Mouse (Mus musculus): Measurements from ENCODE around the gene H2-Ab1. TPM values are rescaled to one million over a fixed set of nuclear protein-coding genes. Genes with fewer than 3 reads are reported as not detected.

H2-Ab1 gene
- total RNA-seq, 2 experiments from 2014 or later, result 1.3 to 1.4 TPM

Other genes with a start within 250 kb of the H2-Ab1 start
- 10 to 100 TPM; 23.2 to 24.9 TPM for gene Ring1, start 233.0 kb upstream of the H2-Ab1 start, total RNA-seq (2021)
- gene H2-Ke6, start 229.6 kb upstream of the H2-Ab1 start, total RNA-seq (2021), result 10 to 100 TPM; 29.7 to 32.0 TPM
- gene Slc39a7, start 226.0 kb upstream of the H2-Ab1 start, total RNA-seq (2021), result 100 to 1,000 TPM in 1 of 2 experiments, 10 to 100 TPM in 1; 90.7 to 101 TPM
- 10 to 100 TPM; 74.8 to 78.7 TPM for gene Rxrb, start 225.9 kb upstream of the H2-Ab1 start, total RNA-seq (2021)
- 10 to 100 TPM; 12.2 to 14.3 TPM for gene Col11a2, start 218.3 kb upstream of the H2-Ab1 start, total RNA-seq (2021)
- gene H2-Oa, start 165.3 kb upstream of the H2-Ab1 start, total RNA-seq (2021), result under 1 TPM in 1 of 2 experiments, not detected in 1; 0.55 TPM
- 10 to 100 TPM; 26.6 to 27.7 TPM for gene H2-DMa, start 138.1 kb upstream of the H2-Ab1 start, total RNA-seq (2021)
- 100 to 1,000 TPM; 266 to 271 TPM for gene Brd2, start 135.1 kb upstream of the H2-Ab1 start, total RNA-seq (2021)
- gene H2-DMb2, start 114.4 kb upstream of the H2-Ab1 start, total RNA-seq (2021), result 1 to 10 TPM in 1 of 2 experiments, under 1 TPM in 1; 0.99 to 1.4 TPM
- 1 to 10 TPM; 1.2 to 1.8 TPM for gene H2-DMb1, start 104.6 kb upstream of the H2-Ab1 start, total RNA-seq (2021)
- gene Tap1, start 70.1 kb upstream of the H2-Ab1 start, total RNA-seq (2021), result 1 to 10 TPM; 2.7 to 3.3 TPM
- gene Psmb9, start 69.9 kb upstream of the H2-Ab1 start, total RNA-seq (2021), result 1 to 10 TPM in 1 of 2 experiments, under 1 TPM in 1; 0.66 to 2.2 TPM
- 1 to 10 TPM; 1.7 TPM for gene Psmb8, start 60.0 kb upstream of the H2-Ab1 start, total RNA-seq (2021)
- gene Tap2, start 54.2 kb upstream of the H2-Ab1 start, total RNA-seq (2021), result 1 to 10 TPM; 2.6 to 3.0 TPM
- under 1 TPM in 1 of 2 experiments, not detected in 1; 0.39 TPM for gene H2-Ob, start 18.8 kb upstream of the H2-Ab1 start, total RNA-seq (2021)
- gene H2-Aa, start 30.1 kb downstream of the H2-Ab1 start, total RNA-seq (2021), result under 1 TPM; 0.71 TPM
- 1 to 10 TPM; 1.0 to 1.4 TPM for gene H2-Eb1, start 48.2 kb downstream of the H2-Ab1 start, total RNA-seq (2021)
- not detected for gene H2-Eb2, start 68.0 kb downstream of the H2-Ab1 start, total RNA-seq (2021)
- gene Btnl2, start 97.1 kb downstream of the H2-Ab1 start, total RNA-seq (2021), result under 1 TPM; 0.43 to 0.87 TPM
- not detected for gene Btnl1, start 119.4 kb downstream of the H2-Ab1 start, total RNA-seq (2021)
- 1 to 10 TPM; 6.6 to 9.9 TPM for gene BC051142, start 141.1 kb downstream of the H2-Ab1 start, total RNA-seq (2021)
- gene Btnl4, start 219.6 kb downstream of the H2-Ab1 start, total RNA-seq (2021), result not detected

Data from left cerebral cortex, postnatal 10 days (tissue).